Mouse (Mus musculus) ES-Bruce4 (cell line): ENCODE results near the gene Olfr644.

Experiments used
- CTCF ChIP-seq: IDR thresholded peaks from one replicate; pipeline ENCODE4 v1.8.1; 2011; ENCODE audit warnings: low read depth, low read length
- EP300 ChIP-seq: IDR thresholded peaks from 2 replicates; pipeline ENCODE4 v1.6.1; 2011; ENCODE audit warnings: low read depth, low read length; ENCODE audit not compliant: insufficient read depth
- POLR2A ChIP-seq: IDR thresholded peaks from one replicate; pipeline ENCODE4 v1.8.1; 2011; ENCODE audit warnings: low read length; ENCODE audit not compliant: insufficient read depth

DNA sequence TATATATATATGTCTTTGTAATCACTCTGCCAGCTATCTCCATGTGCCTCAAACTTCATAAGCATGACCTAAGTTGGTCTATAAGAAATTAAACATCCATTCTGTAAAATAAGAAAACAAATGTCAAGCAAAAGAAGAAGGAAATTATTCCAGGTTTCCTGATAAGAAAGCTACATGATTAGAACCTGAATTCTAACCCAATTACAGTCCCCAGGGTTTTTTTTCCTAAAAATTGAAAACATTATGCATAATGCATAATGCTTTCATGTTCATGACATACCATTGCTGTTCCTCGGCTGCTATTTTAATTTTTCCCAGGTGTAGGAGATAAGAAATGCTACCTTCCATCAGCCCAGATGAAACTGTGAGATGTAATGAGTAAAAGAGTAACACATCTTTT is 13.7 kb upstream of the Olfr644 start, which contains the start of gene Olfr645:
- no peak for TF ChIP-seq CTCF
- no peak for TF ChIP-seq POLR2A
- no peak for TF ChIP-seq EP300
